Mouse (Mus musculus): ENCODE data around the gene Rragd. TPM values are rescaled to one million over a fixed set of nuclear protein-coding genes. Genes with fewer than 3 reads are reported as not detected.

Rragd gene
- 13.1 and 17.3 TPM in 2 replicates for polyA plus RNA-seq (2015; fragmentation: Nextera tagmentation; extraction: Ambion mirVana)

- Histone ChIP-seq H3K27me3 (0 out of 2 replicates have a peak, but pooled peaks cover 3% of the 10 kb centered on the region), H3K9ac (peak within 1 kb of the TSS; percentile 58), H3K9me3 (no peaks in the 10 kb centered on the region), H3K4me3 (peak within 1 kb of the TSS; percentile 72), H3K4me2 (peak within 1 kb of the TSS; percentile 100), H3K4me1 (peaks cover 21% of the 10 kb centered on the region), H3K27ac (peak within 1 kb of the TSS; percentile 75), H3K36me3 (no peaks in the 10 kb centered on the region)
- peak; percentile 61 for ATAC-seq (ENCODE audit: insufficient number of reproducible peaks, low FRiP score, low TSS enrichment, low read depth)
- WGBS: 1% methylated on average over 14 of the region's 18 CpGs
Measured at GRCm38 (mm10) chr4:32982716-32983175, at the start of gene Rragd. Rragd (plus strand) TSS chr4:32983037.

- Histone ChIP-seq H3K27me3 (no peaks in the 10 kb centered on the region), H3K4me2 (no peak overlapping the region), H3K9me3 (no peaks in the 10 kb centered on the region), H3K27ac (peak overlapping the region; percentile 47; the same call in 1 of the 2 replicates), H3K4me1 (peaks cover 4% of the 10 kb centered on the region; the same call in 1 of the 2 replicates), H3K36me3 (no peaks in the 10 kb centered on the region), H3K9ac (no peak overlapping the region), H3K4me3 (no peak overlapping the region)
- no peak for ATAC-seq (ENCODE audit: insufficient number of reproducible peaks, low FRiP score, low TSS enrichment, low read depth)
- 34% methylated on average over 9 of the region's 9 CpGs for WGBS
Measured at GRCm38 (mm10) chr4:32936762-32937341, 46.0 kb upstream of the Rragd start.

- ATAC-seq (ENCODE audit: insufficient number of reproducible peaks, low FRiP score, low TSS enrichment, low read depth): no peak
- H3K9ac ChIP-seq: no peak overlapping the region
- H3K4me3 ChIP-seq: no peak overlapping the region
- H3K4me2 ChIP-seq: no peak overlapping the region
- no peak overlapping the region for H3K27ac ChIP-seq
- peaks cover 4% of the 10 kb centered on the region; the same call in 1 of the 2 replicates for H3K4me1 ChIP-seq
- H3K9me3 ChIP-seq: no peaks in the 10 kb centered on the region
- 40% methylated on average over 4 of the region's 4 CpGs for WGBS
- H3K27me3 ChIP-seq: no peaks in the 10 kb centered on the region
- no peaks in the 10 kb centered on the region for H3K36me3 ChIP-seq
Measured at GRCm38 (mm10) chr4:32939521-32939920, 43.3 kb upstream of the Rragd start.

- 42% methylated on average over 5 of the region's 5 CpGs for WGBS
- no peak for ATAC-seq (ENCODE audit: insufficient number of reproducible peaks, low FRiP score, low TSS enrichment, low read depth)
- Histone ChIP-seq H3K36me3 (no peaks in the 10 kb centered on the region), H3K27ac (no peak overlapping the region), H3K4me3 (no peak overlapping the region), H3K9me3 (no peaks in the 10 kb centered on the region), H3K4me1 (peaks cover 4% of the 10 kb centered on the region; the same call in 1 of the 2 replicates), H3K4me2 (no peak overlapping the region), H3K27me3 (no peaks in the 10 kb centered on the region), H3K9ac (no peak overlapping the region)
Measured at GRCm38 (mm10) chr4:32939964-32940363, 42.9 kb upstream of the Rragd start.

GRCm38 (mm10) chr4:32940984-32941383, 41.9 kb upstream of the Rragd start:
- Histone ChIP-seq H3K4me2 (no peak overlapping the region), H3K27ac (no peak overlapping the region), H3K36me3 (no peaks in the 10 kb centered on the region), H3K4me3 (no peak overlapping the region), H3K27me3 (no peaks in the 10 kb centered on the region), H3K9me3 (no peaks in the 10 kb centered on the region), H3K4me1 (peaks cover 4% of the 10 kb centered on the region; the same call in 1 of the 2 replicates), H3K9ac (no peak overlapping the region)
- WGBS: 77% methylated on average over 4 of the region's 4 CpGs
- no peak for ATAC-seq (ENCODE audit: insufficient number of reproducible peaks, low FRiP score, low TSS enrichment, low read depth)

- no peak overlapping the region for H3K27ac ChIP-seq
- H3K9me3 ChIP-seq: no peaks in the 10 kb centered on the region
- no peak overlapping the region for H3K4me3 ChIP-seq
- H3K36me3 ChIP-seq: no peaks in the 10 kb centered on the region
- no peak overlapping the region for H3K9ac ChIP-seq
- H3K4me2 ChIP-seq: no peak overlapping the region
- peaks cover 7% of the 10 kb centered on the region; the same call in 1 of the 2 replicates for H3K27me3 ChIP-seq
- 42% methylated on average over 4 of the region's 4 CpGs for WGBS
- no peak for ATAC-seq (ENCODE audit: insufficient number of reproducible peaks, low FRiP score, low TSS enrichment, low read depth)
- peaks cover 10% of the 10 kb centered on the region for H3K4me1 ChIP-seq
Measured at GRCm38 (mm10) chr4:32947631-32948030, 35.2 kb upstream of the Rragd start.

- ATAC-seq (ENCODE audit: insufficient number of reproducible peaks, low FRiP score, low TSS enrichment, low read depth): no peak
- Histone ChIP-seq H3K9me3 (no peaks in the 10 kb centered on the region), H3K27me3 (peaks cover 10% of the 10 kb centered on the region; the same call in 1 of the 2 replicates), H3K36me3 (no peaks in the 10 kb centered on the region), H3K27ac (no peak overlapping the region), H3K4me3 (no peak overlapping the region), H3K4me2 (no peak overlapping the region), H3K9ac (no peak overlapping the region), H3K4me1 (peaks cover 10% of the 10 kb centered on the region)
- WGBS: 44% methylated on average over 10 of the region's 10 CpGs
Measured at GRCm38 (mm10) chr4:32948696-32949095, 34.1 kb upstream of the Rragd start.

GRCm38 (mm10) chr4:32950356-32951034, 32.3 kb upstream of the Rragd start, which contains the start of gene Ankrd6:
Ankrd6 (minus strand) TSS chr4:32950841.
- ATAC-seq (ENCODE audit: insufficient number of reproducible peaks, low FRiP score, low TSS enrichment, low read depth): peak; percentile 82
- WGBS: under 1% methylated on average over 42 of the region's 66 CpGs
- Histone ChIP-seq H3K27me3 (peaks cover 10% of the 10 kb centered on the region; the same call in 1 of the 2 replicates), H3K4me2 (peak within 1 kb of the TSS; percentile 95), H3K4me1 (peaks cover 10% of the 10 kb centered on the region), H3K27ac (no peak within 1 kb of the TSS), H3K36me3 (no peaks in the 10 kb centered on the region), H3K4me3 (peak within 1 kb of the TSS; percentile 75), H3K9ac (peak within 1 kb of the TSS; percentile 61), H3K9me3 (no peaks in the 10 kb centered on the region)

GRCm38 (mm10) chr4:32951035-32951940, 31.5 kb upstream of the Rragd start:
- Histone ChIP-seq H3K36me3 (no peaks in the 10 kb centered on the region), H3K27me3 (peaks cover 10% of the 10 kb centered on the region; the same call in 1 of the 2 replicates), H3K9me3 (no peaks in the 10 kb centered on the region), H3K4me1 (peaks cover 10% of the 10 kb centered on the region), H3K9ac (peak overlapping the region; percentile 61; the same call in 1 of the 2 replicates), H3K4me2 (peak overlapping the region; percentile 95), H3K27ac (no peak overlapping the region), H3K4me3 (peak overlapping the region; percentile 75)
- 0 out of 2 replicates have a peak, but pooled peaks have one; percentile 27 for ATAC-seq (ENCODE audit: insufficient number of reproducible peaks, low FRiP score, low TSS enrichment, low read depth)
- 4% methylated on average over 34 of the region's 34 CpGs for WGBS

GRCm38 (mm10) chr4:32952681-32953080, 30.2 kb upstream of the Rragd start:
- Histone ChIP-seq H3K27ac (no peak overlapping the region), H3K4me2 (peak overlapping the region; percentile 95; the same call in 1 of the 2 replicates), H3K4me1 (peaks cover 10% of the 10 kb centered on the region), H3K9me3 (no peaks in the 10 kb centered on the region), H3K9ac (no peak overlapping the region), H3K36me3 (no peaks in the 10 kb centered on the region), H3K27me3 (peaks cover 10% of the 10 kb centered on the region; the same call in 1 of the 2 replicates), H3K4me3 (0 out of 2 replicates have a peak overlapping the region, but pooled peaks have one; percentile 75)
- 6% methylated on average over 7 of the region's 7 CpGs for WGBS
- no peak for ATAC-seq (ENCODE audit: insufficient number of reproducible peaks, low FRiP score, low TSS enrichment, low read depth)

GRCm38 (mm10) chr4:32956423-32956822, 26.4 kb upstream of the Rragd start:
- peaks cover 4% of the 10 kb centered on the region for H3K4me1 ChIP-seq
- no peak overlapping the region for H3K4me3 ChIP-seq
- no peak for ATAC-seq (ENCODE audit: insufficient number of reproducible peaks, low FRiP score, low TSS enrichment, low read depth)
- H3K27ac ChIP-seq: no peak overlapping the region
- H3K9me3 ChIP-seq: no peaks in the 10 kb centered on the region
- WGBS: 52% methylated on average over 2 of the region's 2 CpGs
- no peaks in the 10 kb centered on the region for H3K36me3 ChIP-seq
- no peak overlapping the region for H3K4me2 ChIP-seq
- 0 out of 2 replicates have a peak, but pooled peaks cover 6% of the 10 kb centered on the region for H3K27me3 ChIP-seq
- H3K9ac ChIP-seq: no peak overlapping the region

Data from limb, embryonic 15.5 days (tissue).